Mouse (Mus musculus) forebrain, embryonic 16.5 days (tissue): ENCODE measurements at regions not wholly inside any gene's neighbourhood (a gene's known extent, or its start where the extent isn't known, plus 50 kb on each side); places are given as distances from the start of the nearest gene placed in this dataset.

Source experiments
- ATAC-seq: fragments of 200-750 bp; cut with Nextera tagmentation; 2 replicates; pipeline ENCODE4 v1.8.0; 2017; ENCODE audit warnings: mild to moderate bottlenecking, moderate library complexity
- H3K27ac ChIP-seq: fragments of 300-500 bp; sonication (generic); 2 replicates; pipeline ENCODE4 v1.5.1; 2014; ENCODE audit warnings: low read length, control low read depth
- H3K27me3 ChIP-seq: fragments of 300-500 bp; sonication (generic); replicated peaks from 2 replicates; pipeline ENCODE4 v1.6.1; 2014; ENCODE audit warnings: low read length; ENCODE audit not compliant: control insufficient read depth, insufficient read depth
- H3K36me3 ChIP-seq: fragments of 300-500 bp; sonication (generic); 2 replicates; pipeline ENCODE4 v1.6.1; 2014; ENCODE audit not compliant: control insufficient read depth, insufficient read depth
- H3K4me1 ChIP-seq: fragments of 300-500 bp; sonication (generic); replicated peaks from 2 replicates; pipeline ENCODE4 v1.6.1; 2014; ENCODE audit warnings: low read length; ENCODE audit not compliant: control insufficient read depth, insufficient read depth
- H3K4me2 ChIP-seq: fragments of 300-500 bp; sonication (generic); 2 replicates; pipeline ENCODE4 v1.6.1; 2014; ENCODE audit warnings: mild to moderate bottlenecking, low read length, control low read depth
- H3K4me3 ChIP-seq: fragments of 300-500 bp; sonication (generic); replicated peaks from 2 replicates; pipeline ENCODE4 v1.5.1; 2014; ENCODE audit warnings: mild to moderate bottlenecking, low read length, control low read depth
- H3K9ac ChIP-seq: fragments of 300-500 bp; sonication (generic); replicated peaks from 2 replicates; pipeline ENCODE4 v1.6.1; 2014; ENCODE audit warnings: low read depth, low read length, control low read depth
- H3K9me3 ChIP-seq: fragments of 300-500 bp; sonication (generic); 2 replicates; pipeline ENCODE4 v1.6.1; 2016; ENCODE audit warnings: low read length; ENCODE audit not compliant: control insufficient read depth
- WGBS: fragments of 180-500 bp; shearing (Covaris S2); extraction: QIAGEN DNeasy Blood & Tissue Kit; methylation state at CpG from one replicate; pipeline ENCODE4 v1.1.7; 2014; 5-methylcytosine and 5-hydroxymethylcytosine counted together

DNA sequence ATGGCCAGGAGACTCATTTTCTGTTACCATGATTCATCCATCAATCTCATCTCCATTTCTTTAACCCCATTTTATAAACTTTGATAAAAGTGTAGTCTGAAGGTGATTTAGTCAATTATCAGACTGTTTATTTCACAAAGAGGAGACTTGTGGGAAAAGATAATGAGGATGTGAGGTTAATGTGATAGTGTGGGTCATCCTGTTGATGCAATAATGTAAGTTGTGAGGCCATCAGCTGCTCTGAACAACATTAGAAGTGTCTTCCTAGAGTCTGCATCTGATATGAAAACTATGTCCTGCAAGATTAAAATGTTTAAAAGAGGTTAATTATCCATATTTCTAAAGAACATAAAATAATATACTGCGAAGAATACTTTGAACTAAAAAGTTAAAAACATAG is 842.8 kb downstream of the Pcdh17 start:
- Histone ChIP-seq H3K36me3 (no peaks in the 10 kb centered on the region), H3K4me1 (no peaks in the 10 kb centered on the region), H3K27ac (no peak overlapping the region), H3K4me2 (no peak overlapping the region), H3K9ac (no peak overlapping the region), H3K4me3 (no peak overlapping the region), H3K9me3 (no peaks in the 10 kb centered on the region), H3K27me3 (no peaks in the 10 kb centered on the region)
- 78% methylated on average over 1 of the region's 1 CpGs for whole genome bisulfite sequencing
- ATAC-seq = no peak

DNA sequence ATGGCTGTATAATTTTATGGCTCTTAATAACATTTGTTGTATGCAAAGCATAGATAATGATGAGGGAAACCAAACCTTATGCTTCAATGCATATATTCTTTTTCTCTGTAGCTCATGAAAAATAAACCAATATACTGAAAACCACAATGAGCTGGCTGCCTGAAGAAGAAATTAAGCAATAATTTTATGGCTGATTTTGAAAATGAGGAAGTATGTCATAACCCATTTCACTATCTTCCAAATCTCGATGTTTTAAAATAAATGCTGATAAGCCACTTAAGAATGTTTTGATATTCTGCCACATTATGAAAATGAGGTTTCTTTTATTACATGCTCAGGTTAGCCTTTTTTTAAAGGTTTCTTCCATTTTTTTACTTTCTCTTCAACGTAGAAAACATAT is 844.1 kb downstream of the Pcdh17 start:
- no peaks in the 10 kb centered on the region for H3K36me3 ChIP-seq
- H3K4me1 ChIP-seq = no peaks in the 10 kb centered on the region
- no peak overlapping the region for H3K4me2 ChIP-seq
- WGBS = 80% methylated on average over 2 of the region's 2 CpGs
- no peaks in the 10 kb centered on the region for H3K9me3 ChIP-seq
- no peaks in the 10 kb centered on the region for H3K27me3 ChIP-seq
- no peak overlapping the region for H3K27ac ChIP-seq
- H3K4me3 ChIP-seq = no peak overlapping the region
- ATAC-seq = no peak
- H3K9ac ChIP-seq = no peak overlapping the region

DNA sequence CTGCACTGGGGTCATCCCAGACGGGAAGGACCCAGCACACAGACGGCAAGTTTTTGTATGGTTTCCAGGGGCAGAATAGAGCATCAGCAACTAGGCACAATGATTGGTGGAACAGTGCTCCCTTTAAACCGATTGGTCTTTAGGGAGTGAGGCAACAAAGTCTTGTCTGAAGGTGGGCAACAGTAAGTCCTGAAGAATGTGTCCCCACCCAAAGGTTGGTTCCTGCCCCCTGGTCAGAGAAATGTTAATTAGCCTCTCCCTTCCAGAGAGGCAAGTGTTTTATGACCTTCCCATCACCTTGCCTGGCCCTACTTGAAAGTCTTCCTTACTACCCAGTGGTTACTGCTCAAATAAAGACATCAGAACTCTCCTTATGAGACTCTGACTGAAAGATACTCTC is 855.6 kb downstream of the Pcdh17 start:
- no peak for ATAC-seq
- Histone ChIP-seq H3K9me3 (no peaks in the 10 kb centered on the region), H3K9ac (no peak overlapping the region), H3K36me3 (no peaks in the 10 kb centered on the region), H3K27me3 (no peaks in the 10 kb centered on the region), H3K27ac (no peak overlapping the region), H3K4me1 (no peaks in the 10 kb centered on the region), H3K4me2 (no peak overlapping the region), H3K4me3 (no peak overlapping the region)
- WGBS = 87% methylated on average over 3 of the region's 3 CpGs

DNA sequence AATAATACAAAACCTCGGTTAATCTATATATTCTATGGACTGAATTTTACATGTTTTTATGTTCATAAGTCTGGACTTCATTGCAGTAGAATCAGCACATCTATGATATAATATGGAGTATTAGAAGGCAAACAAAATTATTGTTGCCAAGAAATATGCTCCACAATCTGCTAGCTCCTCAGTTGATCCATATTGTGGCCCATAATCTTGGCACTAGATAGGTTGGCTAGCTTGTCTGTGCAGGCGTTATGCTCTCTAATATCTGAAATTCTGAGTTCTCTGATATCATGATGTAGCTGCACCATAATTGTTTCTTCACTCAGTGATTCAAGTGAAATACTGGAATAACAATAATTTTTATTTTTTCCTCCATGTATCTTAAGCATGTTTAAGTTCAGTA is 877.3 kb downstream of the Pcdh17 start:
- ATAC-seq = peak; percentile 50; the same call in 1 of the 2 replicates
- 64% methylated on average over 2 of the region's 2 CpGs for WGBS

DNA sequence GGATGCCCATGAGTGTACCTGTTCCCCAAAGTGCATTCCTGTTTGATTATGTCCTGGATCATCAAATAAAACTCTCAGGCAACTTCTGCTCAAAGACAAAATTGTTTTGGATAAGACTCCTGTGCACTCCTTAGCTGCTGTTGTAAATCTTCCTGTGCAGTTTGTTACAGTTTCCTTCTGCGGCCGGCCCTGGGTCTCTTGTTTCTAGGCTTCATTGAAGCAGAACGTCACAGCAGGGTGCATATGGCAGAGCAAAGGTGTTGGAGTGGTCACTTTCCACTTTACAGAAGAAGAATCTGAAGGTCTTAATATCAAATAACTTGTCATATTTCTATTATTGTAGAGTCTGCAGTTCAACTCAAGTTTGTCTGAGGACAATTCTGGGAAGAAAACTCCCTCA is 889.9 kb downstream of the Pcdh17 start:
- no peak for ATAC-seq
- Histone ChIP-seq H3K4me3 (no peak overlapping the region), H3K4me1 (no peaks in the 10 kb centered on the region), H3K27ac (no peak overlapping the region), H3K27me3 (no peaks in the 10 kb centered on the region), H3K9ac (no peak overlapping the region), H3K36me3 (no peaks in the 10 kb centered on the region), H3K9me3 (no peaks in the 10 kb centered on the region), H3K4me2 (no peak overlapping the region)
- WGBS = 75% methylated on average over 3 of the region's 3 CpGs

More for the DNA sequence above, 877.3 kb downstream of the Pcdh17 start:
- Histone ChIP-seq H3K4me1 (no peaks in the 10 kb centered on the region), H3K4me2 (no peak overlapping the region), H3K36me3 (no peaks in the 10 kb centered on the region), H3K27me3 (no peaks in the 10 kb centered on the region), H3K9ac (no peak overlapping the region), H3K27ac (no peak overlapping the region), H3K4me3 (no peak overlapping the region), H3K9me3 (no peaks in the 10 kb centered on the region)

DNA sequence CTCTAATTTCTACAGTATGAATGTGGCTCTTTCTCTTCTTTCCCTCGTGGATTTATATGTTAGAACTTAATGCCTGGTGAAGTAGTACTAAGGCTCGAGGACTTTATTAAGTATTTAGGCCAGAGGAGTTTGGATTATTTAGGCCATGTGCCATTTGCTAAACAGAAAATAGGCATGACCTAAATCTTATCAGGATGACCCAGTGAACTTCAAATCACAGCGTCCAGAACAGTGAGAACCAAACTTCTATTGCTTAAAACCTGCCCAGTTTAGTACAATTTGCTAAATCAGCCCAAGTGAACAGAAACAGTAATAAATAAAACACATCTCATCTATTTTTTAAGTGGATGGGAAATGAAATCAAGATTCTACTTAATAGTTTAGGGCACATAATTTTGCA is 893.8 kb downstream of the Pcdh17 start:
- Histone ChIP-seq H3K9me3 (no peaks in the 10 kb centered on the region), H3K36me3 (no peaks in the 10 kb centered on the region), H3K9ac (no peak overlapping the region), H3K4me2 (no peak overlapping the region), H3K27me3 (no peaks in the 10 kb centered on the region), H3K4me3 (no peak overlapping the region), H3K27ac (no peak overlapping the region), H3K4me1 (no peaks in the 10 kb centered on the region)
- WGBS = 88% methylated on average over 3 of the region's 3 CpGs
- no peak for ATAC-seq

DNA sequence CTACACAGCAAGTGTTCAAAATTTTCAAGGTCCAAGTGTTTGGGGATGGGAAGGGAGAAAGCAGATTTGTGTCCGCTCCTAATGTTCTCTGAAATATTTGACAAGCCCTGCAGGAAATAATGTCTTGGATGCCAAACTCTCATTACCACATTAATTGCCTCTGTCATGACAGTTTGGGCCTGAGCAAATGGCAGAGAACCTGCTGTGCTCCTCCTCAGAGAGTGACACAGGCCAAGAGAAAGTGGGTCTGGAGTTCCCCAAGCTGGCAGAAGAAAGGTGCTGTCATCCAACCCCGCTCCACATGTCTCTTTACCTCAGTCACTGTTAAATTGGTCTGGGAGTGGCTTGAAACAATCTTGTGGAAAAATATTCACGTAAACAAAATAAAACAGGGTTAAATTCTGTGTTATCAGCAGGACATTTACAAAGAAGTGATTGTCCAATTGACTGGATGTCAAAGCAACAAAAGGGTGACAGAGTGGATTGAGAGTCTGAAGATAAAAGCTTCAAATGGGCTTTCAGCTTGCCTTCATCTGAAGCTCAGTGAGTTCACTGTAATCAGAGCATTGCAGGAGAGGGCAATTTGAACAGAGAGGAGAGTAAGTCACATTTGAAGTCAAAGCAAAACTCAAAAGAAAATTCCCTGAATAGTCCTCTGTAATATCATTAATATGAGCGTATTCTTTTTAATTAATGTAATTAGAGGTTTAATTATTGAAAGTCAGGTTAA is 911.4 kb downstream of the Pcdh17 start:
- ATAC-seq = peak; percentile 94
- Histone ChIP-seq H3K27ac (no peak overlapping the region), H3K9me3 (no peaks in the 10 kb centered on the region), H3K36me3 (no peaks in the 10 kb centered on the region), H3K4me3 (no peak overlapping the region), H3K4me1 (peaks cover 7% of the 10 kb centered on the region), H3K27me3 (no peaks in the 10 kb centered on the region), H3K9ac (no peak overlapping the region), H3K4me2 (no peak overlapping the region)
- 15% methylated on average over 4 of the region's 4 CpGs for WGBS

DNA sequence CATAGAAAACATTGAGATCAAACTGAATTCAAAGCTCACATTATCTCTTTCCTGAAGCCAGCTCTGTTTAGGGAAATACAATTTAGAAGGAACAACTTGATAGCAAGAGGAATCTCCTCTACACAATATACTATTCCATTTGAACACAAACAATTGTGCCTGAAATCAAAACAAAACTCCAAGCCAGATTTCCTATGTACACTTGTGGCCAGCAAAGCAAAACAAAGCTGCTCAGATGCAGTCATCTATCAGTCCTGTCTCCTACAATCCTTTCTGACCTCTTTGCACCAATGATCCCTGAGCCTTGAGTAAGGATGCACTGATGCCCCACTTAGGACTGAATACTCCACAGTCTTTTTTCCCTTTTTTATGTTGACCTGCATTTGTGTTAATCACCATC is 920.2 kb downstream of the Pcdh17 start:
- Histone ChIP-seq H3K4me2 (no peak overlapping the region), H3K27me3 (no peaks in the 10 kb centered on the region), H3K9me3 (no peaks in the 10 kb centered on the region), H3K9ac (no peak overlapping the region), H3K27ac (no peak overlapping the region), H3K4me3 (no peak overlapping the region), H3K36me3 (no peaks in the 10 kb centered on the region), H3K4me1 (no peaks in the 10 kb centered on the region)
- ATAC-seq = no peak

DNA sequence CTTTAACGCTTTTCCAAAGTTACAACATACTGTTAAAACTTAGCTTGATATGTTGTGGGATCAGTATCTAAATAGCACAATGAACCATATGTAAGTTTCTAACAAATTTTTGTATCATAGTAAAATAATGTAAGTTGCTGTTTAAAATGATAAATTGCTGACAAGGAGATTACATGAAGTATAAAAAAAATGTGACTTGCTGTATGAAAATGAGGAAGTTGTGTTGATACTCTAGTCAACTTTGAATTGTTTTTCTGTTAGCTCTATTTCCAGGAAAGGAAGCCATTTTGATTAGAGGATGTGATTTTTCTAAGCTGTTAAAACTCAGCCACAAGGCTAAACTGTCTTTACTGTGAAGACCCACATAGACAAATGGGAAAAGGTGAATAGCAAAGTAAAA is 929.9 kb downstream of the Pcdh17 start:
- Histone ChIP-seq H3K9ac (no peak overlapping the region), H3K27ac (no peak overlapping the region)
- 98% methylated on average over 1 of the region's 1 CpGs for WGBS

DNA sequence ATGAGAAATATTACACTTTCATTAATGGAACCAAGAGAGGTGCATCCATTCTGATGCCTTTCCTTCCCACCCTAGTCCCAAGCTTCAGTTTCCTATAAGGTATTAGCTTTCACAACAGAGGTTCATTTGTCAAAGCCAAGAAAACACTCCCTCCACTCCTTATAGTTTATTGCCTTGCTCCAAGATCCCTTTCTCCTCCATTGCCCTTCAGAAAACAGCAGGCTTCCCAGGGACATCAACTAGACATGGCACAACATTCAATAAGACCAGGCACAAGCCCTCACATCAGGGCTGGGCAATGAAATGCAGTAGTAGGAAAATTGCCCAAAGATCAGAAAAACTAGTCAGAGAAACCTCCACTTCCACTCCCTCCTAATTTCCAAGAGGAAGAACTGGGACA is 960.3 kb downstream of the Pcdh17 start:
- Histone ChIP-seq H3K27ac (no peak overlapping the region), H3K4me3 (no peak overlapping the region), H3K4me1 (no peaks in the 10 kb centered on the region), H3K4me2 (no peak overlapping the region), H3K9me3 (no peaks in the 10 kb centered on the region), H3K27me3 (no peaks in the 10 kb centered on the region), H3K36me3 (no peaks in the 10 kb centered on the region), H3K9ac (no peak overlapping the region)
- ATAC-seq = no peak

More for the DNA sequence above, 929.9 kb downstream of the Pcdh17 start:
- no peak overlapping the region for H3K4me2 ChIP-seq
- no peaks in the 10 kb centered on the region for H3K27me3 ChIP-seq
- H3K4me3 ChIP-seq = no peak overlapping the region
- no peak for ATAC-seq
- no peaks in the 10 kb centered on the region for H3K4me1 ChIP-seq
- no peaks in the 10 kb centered on the region for H3K9me3 ChIP-seq
- no peaks in the 10 kb centered on the region for H3K36me3 ChIP-seq
